Mouse (Mus musculus) left cerebral cortex, adult 9 months (tissue): ENCODE measurements around the gene Vmn1r138.
"Not testable (repeated sequence)": the region's sequence is repeated elsewhere in the genome, so short reads cannot be mapped to it uniquely, and the experiment has no call there.

ENCODE experiments used
- DNase-seq, 2 experiments: peaks; one replicate each; pipeline ENCODE4 v3.0.0; 2022; ENCODE audit warnings: low spot score in 2 of 2

Vmn1r138 gene

DNA sequence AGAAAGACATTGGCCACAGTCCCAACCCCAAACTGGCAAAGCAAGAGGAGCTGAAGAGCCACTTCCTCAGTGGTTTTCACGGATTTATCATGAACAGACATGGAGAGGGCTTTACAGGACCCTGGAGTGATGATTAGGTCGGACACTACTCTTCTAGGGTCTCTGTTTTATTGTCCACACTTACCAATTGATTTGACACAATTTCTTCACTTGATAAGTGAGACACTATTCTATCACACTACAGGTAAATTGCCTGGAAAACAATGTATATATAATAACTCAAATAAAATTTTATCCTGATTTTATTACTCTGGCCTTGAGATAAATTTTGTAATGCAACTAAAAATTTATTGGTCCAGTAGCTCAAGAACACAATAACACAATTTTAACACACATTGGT lies at the start of gene Vmn1r138:
Gene Vmn1r138 (minus strand): TSS at position 101 of the 400 bp plus-strand sequence.
- not testable (repeated sequence) for DNase-seq

DNA sequence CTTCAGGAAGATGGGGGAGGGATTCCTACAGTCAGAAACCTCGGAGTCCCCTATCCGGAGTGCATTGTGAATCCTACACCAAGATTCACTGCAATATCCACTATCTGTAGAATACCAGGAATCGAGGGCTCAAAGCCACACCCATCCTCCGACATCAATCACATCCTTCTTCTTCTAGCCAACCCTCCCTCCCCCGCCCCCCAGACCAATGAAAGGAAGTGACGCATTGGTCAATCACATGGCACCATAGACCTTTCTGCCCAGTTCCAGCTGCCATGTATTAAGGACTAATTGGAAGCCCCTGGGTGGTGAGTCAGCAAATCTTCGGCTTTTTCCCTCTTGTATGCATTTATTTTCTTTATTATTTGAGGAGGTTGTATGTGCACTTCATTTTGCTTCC lies 40.1 kb upstream of the Vmn1r138 start, which contains the start of gene Vmn1r139:
Gene Vmn1r139 (plus strand): TSS at position 301 of the 400 bp plus-strand sequence.
- not testable (repeated sequence) for DNase-seq

DNA sequence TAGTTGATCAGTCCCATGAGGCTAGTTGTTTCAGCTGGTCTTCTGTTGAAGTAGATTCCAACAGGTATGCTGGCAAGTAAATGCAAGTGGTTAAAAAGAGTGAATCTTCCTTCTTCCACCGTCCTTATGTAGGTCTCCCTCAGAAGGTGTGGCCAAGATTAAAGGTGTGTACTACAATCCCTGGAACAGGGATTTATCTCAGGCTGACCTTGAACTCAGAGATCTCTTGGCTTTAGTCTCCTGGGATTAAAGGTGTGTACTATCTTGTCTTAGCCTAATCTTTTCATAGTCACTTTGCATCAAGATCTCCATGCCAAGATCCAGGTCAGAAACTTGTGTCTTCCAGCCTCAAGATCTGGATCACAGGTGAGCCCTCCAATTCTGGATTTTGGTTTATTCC lies 27.5 kb upstream of the Vmn1r138 start, which contains the start of gene Gm6176:
Gene Gm6176 (minus strand): TSS at position 101 of the 400 bp plus-strand sequence.
- DNase-seq, result not testable (repeated sequence)

DNA sequence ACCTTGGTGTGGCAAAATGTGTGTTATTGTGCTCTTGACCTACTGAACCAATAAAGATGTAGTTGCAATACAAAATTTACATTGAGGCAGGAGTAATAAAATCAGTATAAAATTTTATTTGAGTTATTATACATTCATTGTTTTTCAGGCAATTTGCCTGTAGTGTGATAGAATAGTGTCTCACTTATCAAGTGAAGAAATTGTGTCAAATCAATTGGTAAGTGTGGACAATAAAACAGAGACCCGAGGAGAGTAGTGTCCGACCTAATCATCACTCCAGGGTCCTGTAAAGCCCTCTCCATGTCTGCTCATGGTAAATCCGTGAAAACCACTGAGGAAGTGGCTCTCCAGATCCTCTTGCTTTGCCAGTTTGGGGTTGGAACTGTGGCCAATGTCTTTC lies 34.4 kb downstream of the Vmn1r138 start, which contains the start of gene Vmn1r137:
Gene Vmn1r137 (plus strand): TSS at position 301 of the 400 bp plus-strand sequence.
- DNase-seq, result not testable (repeated sequence)
